Mouse (Mus musculus): Measurements from ENCODE around the gene Ociad1.

DNA sequence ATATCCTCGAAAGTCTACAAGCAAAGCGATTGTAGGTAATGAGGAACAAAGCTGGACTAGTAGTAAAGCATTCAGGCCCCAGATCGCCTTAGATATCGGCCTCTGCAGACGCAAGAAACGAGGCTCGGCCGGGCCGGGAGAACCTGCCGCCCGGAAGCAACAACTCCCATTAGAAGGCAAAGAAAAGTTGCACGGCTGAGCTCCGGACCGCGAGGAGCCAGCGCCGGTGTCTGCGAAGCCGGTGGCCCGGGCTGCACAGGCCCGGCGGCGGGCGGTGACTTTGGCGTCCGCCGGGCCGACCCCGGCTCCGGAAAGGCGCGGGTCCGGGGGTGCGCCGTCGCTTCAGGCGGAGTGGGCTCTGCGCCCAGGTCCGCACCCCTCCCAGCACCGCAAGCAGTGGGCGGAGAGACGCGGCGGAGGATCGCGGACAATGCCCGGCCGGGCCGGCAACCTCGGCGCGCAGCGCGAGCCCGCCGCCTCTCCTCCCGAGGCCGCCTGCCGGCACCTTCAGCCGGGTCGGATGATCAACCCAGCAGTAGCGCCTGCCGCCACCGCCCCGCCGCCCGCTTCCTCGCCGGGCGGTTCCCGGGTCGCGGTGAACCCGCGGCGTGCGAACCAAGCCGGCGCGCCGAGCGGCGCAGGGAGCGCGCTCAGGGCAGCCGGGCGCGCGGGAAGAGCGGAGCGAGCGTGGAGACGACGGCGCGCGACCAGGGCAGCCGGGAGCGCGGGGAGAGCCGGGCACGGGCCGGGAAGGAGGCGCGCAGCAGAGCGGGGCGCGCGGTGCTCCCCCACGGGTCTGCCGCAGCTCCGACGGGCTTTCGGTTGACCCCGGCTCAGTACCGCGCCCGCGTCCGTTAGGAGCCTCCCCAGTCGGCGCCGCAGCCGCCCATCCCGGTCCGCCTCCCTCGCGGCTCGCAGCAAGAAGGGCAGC, 37.0 kb upstream of the Ociad1 start:
- TF ChIP-seq POLR2A (IDR thresholded peaks at IDR 0.05; ENCODE audit: extremely low read depth, insufficient read depth, low read length), result no peak
- no peak for TF ChIP-seq CTCF (IDR thresholded peaks at IDR 0.05; ENCODE audit: low read depth, low read length)

All from liver, adult 2 months (tissue).